Mouse (Mus musculus) liver, adult 2 months (tissue): ENCODE measurements around the gene Hist1h2bn.

ENCODE experiments used
- CTCF ChIP-seq: fragments of 200-500 bp; IDR thresholded peaks from 2 replicates; pipeline ENCODE4 v1.5.1; 2011; ENCODE audit warnings: low read depth, low read length, control low read depth
- POLR2A ChIP-seq: fragments of 200-500 bp; IDR thresholded peaks from 2 replicates; pipeline ENCODE4 v1.6.1; 2011; ENCODE audit warnings: low read length, control low read depth; ENCODE audit not compliant: insufficient read depth; ENCODE audit errors: extremely low read depth

- TF ChIP-seq CTCF (no peak), POLR2A (no peak)
These were observed 4.3 kb upstream of the Hist1h2bn start for GRCm38 (mm10) chr13:21749387-21750158.
